Mouse (Mus musculus) lung, postnatal 10 days (tissue): ENCODE results near the gene C8b.

ENCODE experiments used
- DNase-seq: peaks from one replicate; pipeline ENCODE4 v3.0.0; 2021

Gene C8b

GRCm38 (mm10) chr4:104813617-104814016 is 47.5 kb downstream of the C8b start:
- DNase-seq: no peak

GRCm38 (mm10) chr4:104816519-104817232 is 50.6 kb downstream of the C8b start:
- no peak for DNase-seq

- DNase-seq: no peak
Observed at GRCm38 (mm10) chr4:104817509-104817908, 51.4 kb downstream of the C8b start.

GRCm38 (mm10) chr4:104818986-104819385 is 52.9 kb downstream of the C8b start:
- DNase-seq: no peak

GRCm38 (mm10) chr4:104819891-104820290 is 53.8 kb downstream of the C8b start:
- DNase-seq: no peak

- no peak for DNase-seq
Observed at GRCm38 (mm10) chr4:104823597-104824101, 57.5 kb downstream of the C8b start.

- no peak for DNase-seq
Observed at GRCm38 (mm10) chr4:104824381-104825077, 58.4 kb downstream of the C8b start.

GRCm38 (mm10) chr4:104828939-104829338 is 62.8 kb downstream of the C8b start:
- peak; percentile 7 for DNase-seq

- no peak for DNase-seq
Observed at GRCm38 (mm10) chr4:104835096-104835495, 69.0 kb downstream of the C8b start.

- no peak for DNase-seq
Observed at GRCm38 (mm10) chr4:104838342-104838741, 72.2 kb downstream of the C8b start.

- DNase-seq: no peak
Observed at GRCm38 (mm10) chr4:104842204-104842603, 76.1 kb downstream of the C8b start.

- DNase-seq: no peak
Observed at GRCm38 (mm10) chr4:104843546-104843945, 77.4 kb downstream of the C8b start.
